Mouse (Mus musculus): Measurements from ENCODE around the gene Bcar3. TPM values are rescaled to one million over a fixed set of nuclear protein-coding genes. Genes with fewer than 3 reads are reported as not detected.

Gene Bcar3
- total RNA-seq, 1 experiment from 2014 or later: 64.5 TPM

DNA sequence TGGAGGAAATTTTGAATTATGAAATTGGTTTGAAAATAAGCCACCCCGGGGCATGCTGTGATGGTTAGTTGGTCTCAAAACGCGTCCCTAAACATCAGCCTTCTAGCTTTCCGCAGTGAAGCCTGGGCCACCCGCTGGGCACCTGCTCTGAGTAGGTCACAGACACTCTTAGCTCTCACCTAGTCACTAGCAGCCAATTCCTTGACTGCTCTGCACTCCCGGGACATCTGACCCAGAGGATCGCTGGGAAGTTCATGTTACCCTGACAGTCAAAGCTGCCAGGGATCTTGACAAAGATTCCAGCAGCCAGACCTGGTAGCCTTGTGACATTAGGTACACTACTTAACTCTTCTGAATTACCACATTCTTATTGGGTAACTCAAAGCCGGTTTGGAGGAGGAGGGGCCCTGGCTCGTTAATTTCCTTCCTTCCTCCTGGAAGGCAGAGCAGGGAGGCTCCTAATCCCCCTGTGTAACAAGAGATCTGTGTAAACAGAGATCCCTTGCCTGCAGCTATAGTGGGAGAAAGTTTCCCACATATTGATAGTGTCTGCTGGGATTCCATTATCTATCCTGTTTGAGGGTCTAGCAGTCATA, 139.0 kb downstream of the Bcar3 start:
- no peak for ATAC-seq (ENCODE audit: extremely low read depth, insufficient number of reproducible peaks, low FRiP score, poor library complexity, severe bottlenecking)

DNA sequence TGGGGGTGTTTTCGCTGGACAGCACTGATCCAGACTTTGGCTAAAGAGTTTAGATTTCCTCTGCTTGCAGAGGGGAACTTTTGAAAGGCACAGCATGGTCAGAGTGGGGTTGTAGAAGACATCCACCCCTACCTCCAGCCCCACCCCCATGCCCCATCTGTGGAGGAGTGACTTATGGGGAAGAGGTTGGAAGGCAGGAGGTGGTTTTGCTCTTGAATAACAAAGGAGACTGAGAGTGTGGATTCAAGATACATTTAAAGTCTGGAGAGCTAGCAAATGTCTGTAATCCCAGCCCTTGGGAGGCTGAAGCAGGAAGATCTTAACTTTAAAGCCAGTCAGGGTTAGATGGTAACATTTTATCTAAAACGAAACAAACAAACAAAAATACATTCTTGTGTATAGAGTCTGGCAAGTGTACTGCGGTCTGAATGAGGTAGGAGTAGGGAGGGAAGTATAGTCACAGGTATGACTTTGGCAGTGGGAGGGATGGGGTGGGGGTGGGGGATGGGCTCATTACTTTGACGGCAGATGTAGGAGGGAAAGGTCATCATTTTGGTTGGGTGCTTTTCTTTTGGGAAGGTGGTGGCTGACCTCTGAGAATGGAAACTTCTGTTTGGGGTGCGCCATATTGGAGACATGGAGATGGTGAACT, 140.2 kb downstream of the Bcar3 start:
- ATAC-seq (ENCODE audit: extremely low read depth, insufficient number of reproducible peaks, low FRiP score, poor library complexity, severe bottlenecking): no peak

DNA sequence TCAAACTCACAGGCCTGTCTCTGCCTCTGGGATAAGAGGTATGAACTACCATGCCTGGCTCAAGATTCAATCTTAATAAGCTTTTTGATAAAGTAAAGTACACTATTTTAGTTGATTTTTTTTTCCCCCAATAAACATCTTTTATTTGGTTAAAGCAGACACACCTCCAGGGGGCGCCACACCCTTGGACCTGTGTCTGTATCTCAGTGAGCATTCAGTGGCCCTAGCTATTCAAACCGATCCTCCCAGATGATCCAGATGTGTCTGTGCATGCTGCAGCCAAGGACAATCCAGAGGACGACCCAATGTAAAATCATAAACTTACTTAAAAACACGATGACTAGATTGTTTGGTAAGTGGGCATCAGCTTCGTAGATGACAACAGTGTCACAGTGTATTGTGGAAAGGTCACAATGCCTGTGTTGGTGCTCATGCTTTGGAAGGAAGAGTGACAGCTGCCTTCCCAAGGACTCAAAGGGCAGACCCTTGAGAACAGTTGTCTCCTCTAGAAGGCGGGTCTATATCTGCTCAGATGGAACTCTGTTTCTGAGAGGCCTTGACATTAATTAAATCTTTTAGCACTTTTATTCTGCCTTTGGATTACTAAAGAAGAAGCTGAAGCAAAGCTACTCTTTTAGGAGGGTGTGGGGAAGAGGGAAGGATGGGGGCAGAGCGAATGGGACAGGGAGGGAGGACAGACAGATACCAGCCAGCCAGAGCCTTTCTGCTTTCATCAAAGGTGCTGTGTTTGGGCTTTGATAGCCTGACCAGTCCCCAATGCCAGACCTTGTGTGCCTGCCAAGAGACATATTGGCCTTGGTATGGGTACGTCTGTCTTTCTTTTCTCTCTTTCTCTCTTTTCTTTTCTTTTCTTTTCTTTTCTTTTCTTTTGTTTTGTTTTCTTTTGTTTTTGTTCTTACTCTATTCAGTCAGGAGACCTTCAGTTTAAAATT, 141.3 kb downstream of the Bcar3 start:
- no peak for ATAC-seq (ENCODE audit: extremely low read depth, insufficient number of reproducible peaks, low FRiP score, poor library complexity, severe bottlenecking)

DNA sequence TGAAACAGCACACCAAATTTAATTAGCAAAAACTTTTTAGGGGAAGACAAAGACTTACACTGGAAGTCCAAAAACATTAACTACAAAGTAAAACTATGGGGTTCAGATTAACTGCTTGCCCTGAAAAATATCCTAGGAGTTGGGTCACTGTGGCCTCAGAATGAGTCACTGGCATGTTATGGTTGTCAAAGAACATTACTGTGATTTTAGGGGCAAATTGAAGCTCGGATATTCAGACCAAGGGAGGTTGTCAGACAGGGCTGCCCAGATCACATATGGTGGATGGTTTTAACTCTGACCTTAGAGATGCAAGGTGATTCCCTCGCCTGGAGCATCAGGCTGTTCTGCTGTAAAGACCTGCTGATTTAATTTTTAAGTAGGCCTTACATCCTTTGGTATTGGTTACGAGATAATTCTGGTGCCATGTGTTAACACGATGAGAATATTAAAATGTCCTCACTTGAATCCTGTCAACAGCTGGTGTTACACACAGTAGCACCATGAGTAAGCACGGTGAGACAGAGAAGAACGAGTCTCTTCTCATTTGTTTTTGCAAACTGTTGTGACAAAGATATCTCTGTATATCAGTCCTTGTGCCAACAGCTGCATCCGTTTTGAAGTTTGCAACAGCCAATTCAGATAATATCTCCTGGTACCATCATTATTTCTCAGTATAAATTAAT, 144.3 kb downstream of the Bcar3 start:
- no peak for ATAC-seq (ENCODE audit: extremely low read depth, insufficient number of reproducible peaks, low FRiP score, poor library complexity, severe bottlenecking)

DNA sequence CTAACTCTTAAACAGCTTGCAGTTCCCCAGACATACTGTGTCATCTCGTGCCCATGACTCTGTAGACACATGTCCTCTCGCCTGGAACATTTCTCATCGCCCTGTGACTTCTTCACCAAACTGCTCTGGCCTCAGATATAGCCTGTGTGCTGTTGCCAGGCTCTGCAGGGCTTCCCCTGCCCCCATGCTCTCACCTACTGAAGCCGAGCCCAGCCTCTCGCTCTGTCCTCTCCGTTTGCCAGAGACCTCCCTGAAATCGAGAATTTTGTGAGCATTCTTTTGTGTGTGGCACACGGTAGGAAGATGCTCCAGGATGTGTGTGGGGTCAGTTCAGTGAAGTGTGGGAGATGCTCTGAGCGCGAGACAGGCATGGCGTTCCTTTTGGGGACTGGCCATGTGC, 151.8 kb downstream of the Bcar3 start:
- no peak for ATAC-seq (ENCODE audit: extremely low read depth, insufficient number of reproducible peaks, low FRiP score, poor library complexity, severe bottlenecking)

DNA sequence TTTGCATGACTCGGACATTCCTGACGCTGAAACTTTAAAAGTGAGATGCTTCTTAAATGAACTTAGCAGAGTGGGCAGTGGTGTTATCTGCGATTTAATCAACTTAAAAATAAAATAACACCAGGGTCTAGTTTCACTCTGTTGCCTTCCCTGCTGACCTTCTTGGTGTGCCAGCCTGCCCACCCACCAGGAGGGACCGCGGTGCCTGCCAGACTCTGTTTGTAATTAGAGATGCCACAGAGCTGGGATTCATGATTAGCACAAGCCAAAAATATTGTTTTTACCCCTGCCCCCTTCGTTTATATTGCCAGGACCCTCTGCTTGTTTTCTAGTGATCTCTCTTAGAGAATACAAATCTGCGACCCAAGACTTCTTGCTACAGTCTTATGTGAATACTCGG, 152.7 kb downstream of the Bcar3 start:
- ATAC-seq (ENCODE audit: extremely low read depth, insufficient number of reproducible peaks, low FRiP score, poor library complexity, severe bottlenecking): no peak

DNA sequence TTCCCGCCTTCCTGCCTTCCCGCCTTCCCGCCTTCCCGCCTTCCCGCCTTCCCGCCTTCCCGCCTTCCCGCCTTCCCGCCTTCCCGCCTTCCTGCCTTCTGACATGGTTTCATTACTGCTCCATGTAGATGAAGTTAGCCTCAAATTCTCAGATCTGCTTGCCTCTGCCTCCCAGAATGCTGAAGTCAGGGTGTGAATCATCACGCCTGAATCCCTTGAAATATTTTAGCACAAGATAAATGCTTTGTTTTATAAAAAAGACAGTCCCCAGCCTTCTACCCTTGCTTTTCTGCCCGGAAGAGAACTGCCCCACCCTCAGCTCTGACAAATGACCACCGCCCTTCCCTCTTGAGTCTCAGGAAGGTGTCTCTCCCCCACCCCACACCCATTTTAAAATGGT, 154.3 kb downstream of the Bcar3 start:
- no peak for ATAC-seq (ENCODE audit: extremely low read depth, insufficient number of reproducible peaks, low FRiP score, poor library complexity, severe bottlenecking)

DNA sequence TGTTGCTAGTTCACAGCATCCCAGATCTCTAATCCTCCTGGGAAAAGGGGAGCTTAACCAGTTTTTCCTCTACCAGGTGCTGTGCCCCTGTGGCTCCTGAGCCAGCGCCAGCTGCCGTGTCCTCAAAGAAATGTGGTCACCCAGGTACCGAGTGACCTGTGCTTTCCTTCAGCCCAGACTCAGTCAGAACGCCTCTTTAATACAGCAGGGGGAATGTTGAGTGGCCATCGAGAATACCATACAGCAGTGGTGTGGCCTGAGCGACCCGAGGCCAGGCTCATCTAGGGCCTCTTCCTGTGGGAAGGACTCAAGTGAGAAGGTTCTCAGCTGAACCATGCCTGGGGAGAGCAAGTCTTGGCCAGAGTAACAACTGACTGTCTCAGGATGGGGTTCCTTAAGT, 156.1 kb downstream of the Bcar3 start:
- no peak for ATAC-seq (ENCODE audit: extremely low read depth, insufficient number of reproducible peaks, low FRiP score, poor library complexity, severe bottlenecking)

DNA sequence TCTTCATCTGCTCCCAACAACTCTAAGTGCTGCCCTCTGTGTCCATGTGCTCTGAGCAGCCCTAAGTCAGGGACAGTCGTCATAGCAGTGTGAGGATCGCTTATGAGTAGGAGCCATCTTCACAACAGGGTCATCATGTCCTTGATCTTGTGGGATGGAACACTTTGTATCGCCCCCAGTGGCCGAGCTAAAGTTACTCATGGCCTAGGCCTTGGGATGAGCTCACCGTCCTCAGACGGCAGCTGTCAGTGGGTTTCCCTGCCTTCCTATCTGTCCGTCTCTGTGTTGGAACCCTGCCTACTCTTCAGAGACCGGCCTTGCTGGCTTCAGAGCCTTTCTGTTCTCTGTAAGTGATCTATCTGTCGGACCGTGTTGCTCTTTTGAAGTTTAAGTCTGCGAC, 159.9 kb downstream of the Bcar3 start:
- no peak for ATAC-seq (ENCODE audit: extremely low read depth, insufficient number of reproducible peaks, low FRiP score, poor library complexity, severe bottlenecking)

DNA sequence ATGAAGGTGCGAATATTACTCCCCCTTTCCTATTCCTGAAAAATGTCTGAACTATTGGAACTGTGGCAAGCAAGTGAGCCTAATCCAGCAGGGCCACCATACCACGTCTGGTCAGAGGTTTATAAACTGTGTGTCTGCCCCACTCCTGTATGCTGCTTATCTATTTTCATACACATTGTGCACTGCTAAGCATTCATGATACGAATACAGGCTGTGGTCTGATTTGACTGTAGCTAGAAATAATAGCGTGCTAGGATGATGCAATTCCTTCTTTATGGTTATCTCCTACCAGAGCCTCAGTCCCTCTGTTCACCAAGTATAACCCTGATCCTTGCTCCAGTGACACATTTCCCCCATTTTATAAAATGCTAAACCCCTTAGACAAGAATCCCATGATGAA, 162.2 kb downstream of the Bcar3 start:
- no peak for ATAC-seq (ENCODE audit: extremely low read depth, insufficient number of reproducible peaks, low FRiP score, poor library complexity, severe bottlenecking)

DNA sequence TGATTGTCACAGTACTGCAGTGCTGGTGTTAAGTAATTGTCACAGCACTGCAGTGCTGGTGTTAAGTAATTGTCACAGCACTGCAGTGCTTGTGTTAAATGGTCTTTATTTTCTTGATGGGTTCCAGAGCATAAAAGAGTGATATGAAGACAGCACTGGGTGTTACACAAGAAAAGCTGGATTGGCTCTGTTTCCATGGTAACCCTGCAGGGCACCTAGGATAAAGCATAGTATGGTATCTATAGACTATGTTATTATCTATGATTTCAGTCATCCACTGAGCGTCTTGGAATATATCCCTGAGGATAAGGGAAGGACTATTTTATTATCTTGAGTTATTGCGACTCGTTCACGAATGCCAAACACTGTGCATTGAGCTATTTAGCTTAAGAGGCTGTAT, 162.9 kb downstream of the Bcar3 start:
- ATAC-seq (ENCODE audit: extremely low read depth, insufficient number of reproducible peaks, low FRiP score, poor library complexity, severe bottlenecking): no peak

DNA sequence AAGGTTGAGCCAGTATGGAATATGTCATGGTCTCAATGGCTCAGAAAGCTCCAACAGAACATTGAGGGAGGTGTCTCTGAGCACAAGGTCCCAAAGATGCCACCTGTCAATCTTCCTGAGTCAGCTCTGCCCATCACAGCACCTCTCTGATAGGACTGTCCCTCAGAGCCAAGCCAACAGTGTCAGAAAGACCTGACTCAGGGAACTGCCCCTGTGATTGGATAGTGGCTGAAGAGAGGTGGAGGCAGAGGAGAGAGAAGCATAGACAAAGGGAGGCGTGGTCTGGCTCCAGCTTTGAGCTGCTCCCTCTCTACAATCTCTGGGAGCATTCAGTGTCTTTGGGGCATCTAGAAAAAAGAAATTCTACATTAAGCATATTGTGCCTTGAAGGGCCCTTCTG, 163.8 kb downstream of the Bcar3 start:
- no peak for ATAC-seq (ENCODE audit: extremely low read depth, insufficient number of reproducible peaks, low FRiP score, poor library complexity, severe bottlenecking)

DNA sequence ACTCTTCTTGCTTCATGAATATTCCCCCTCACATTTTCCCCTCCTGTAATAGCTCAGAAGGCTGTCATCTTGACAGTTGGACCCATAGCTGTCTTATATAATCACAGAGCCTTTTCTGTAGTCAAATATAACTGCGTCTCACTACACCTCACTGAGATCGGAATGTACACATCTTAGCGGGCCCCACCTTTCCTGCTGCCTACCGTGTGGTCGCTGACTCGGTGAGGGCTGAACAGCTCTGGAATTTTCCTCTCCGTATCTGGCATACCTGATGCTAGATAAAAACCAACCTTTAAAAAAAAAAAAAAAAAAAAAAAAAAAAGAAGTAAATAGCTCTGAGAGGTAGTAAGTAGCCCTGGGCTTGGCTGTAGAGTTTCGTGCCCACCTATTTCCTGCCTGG, 164.8 kb downstream of the Bcar3 start:
- ATAC-seq (ENCODE audit: extremely low read depth, insufficient number of reproducible peaks, low FRiP score, poor library complexity, severe bottlenecking): no peak

DNA sequence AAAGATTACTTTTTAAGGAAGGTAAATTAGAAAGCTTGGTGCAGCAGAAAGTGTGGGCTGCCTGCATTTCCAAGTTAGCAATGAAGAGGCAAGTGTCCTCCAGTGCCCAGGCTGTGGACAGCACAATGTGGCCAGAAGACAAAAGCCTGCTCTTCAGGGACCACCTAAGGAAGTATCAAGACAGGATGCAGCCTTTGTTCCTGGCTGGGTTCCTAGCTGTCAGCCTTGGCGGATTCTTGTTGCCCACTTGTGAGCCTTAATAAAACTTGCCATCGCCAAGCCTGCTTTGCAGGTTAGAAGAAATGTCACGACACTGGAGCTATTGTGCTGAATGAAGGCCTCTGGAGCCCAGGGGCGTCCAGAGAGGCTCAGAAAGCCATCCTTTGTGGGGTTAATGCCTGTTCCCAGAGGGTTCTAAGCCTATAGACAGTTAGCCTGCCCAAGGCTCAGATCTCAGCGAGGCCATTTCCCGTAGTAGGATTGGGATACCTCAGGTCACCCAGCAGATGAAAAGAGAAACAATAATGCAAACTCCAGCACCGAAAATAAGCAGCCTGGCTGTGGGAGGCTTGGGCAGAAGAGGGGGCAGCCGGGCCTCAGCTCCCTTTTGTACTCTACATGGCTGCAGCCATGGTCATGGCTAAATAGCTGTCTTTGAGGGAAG, 167.0 kb downstream of the Bcar3 start:
- no peak for ATAC-seq (ENCODE audit: extremely low read depth, insufficient number of reproducible peaks, low FRiP score, poor library complexity, severe bottlenecking)

DNA sequence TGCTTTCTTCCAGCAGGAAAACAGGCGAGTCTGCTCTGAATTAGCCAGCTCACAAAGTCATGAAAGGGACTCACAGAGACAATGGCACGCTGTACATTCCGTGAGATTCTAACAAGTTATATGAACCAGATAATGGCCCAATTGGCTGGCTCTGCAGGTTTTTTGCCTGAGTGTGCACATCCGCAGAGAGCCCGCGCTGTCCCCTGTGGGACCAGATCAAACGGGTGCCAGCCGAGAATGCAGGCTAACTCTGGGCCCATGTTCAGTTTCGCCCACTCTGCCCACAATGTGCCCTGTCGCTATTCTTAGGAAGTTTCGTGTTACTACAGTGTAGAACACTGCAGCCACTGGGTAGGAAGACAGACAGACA, 167.6 kb downstream of the Bcar3 start:
- 0 out of 2 replicates have a peak, but pooled peaks have one; percentile 16 for ATAC-seq (ENCODE audit: extremely low read depth, insufficient number of reproducible peaks, low FRiP score, poor library complexity, severe bottlenecking)

DNA sequence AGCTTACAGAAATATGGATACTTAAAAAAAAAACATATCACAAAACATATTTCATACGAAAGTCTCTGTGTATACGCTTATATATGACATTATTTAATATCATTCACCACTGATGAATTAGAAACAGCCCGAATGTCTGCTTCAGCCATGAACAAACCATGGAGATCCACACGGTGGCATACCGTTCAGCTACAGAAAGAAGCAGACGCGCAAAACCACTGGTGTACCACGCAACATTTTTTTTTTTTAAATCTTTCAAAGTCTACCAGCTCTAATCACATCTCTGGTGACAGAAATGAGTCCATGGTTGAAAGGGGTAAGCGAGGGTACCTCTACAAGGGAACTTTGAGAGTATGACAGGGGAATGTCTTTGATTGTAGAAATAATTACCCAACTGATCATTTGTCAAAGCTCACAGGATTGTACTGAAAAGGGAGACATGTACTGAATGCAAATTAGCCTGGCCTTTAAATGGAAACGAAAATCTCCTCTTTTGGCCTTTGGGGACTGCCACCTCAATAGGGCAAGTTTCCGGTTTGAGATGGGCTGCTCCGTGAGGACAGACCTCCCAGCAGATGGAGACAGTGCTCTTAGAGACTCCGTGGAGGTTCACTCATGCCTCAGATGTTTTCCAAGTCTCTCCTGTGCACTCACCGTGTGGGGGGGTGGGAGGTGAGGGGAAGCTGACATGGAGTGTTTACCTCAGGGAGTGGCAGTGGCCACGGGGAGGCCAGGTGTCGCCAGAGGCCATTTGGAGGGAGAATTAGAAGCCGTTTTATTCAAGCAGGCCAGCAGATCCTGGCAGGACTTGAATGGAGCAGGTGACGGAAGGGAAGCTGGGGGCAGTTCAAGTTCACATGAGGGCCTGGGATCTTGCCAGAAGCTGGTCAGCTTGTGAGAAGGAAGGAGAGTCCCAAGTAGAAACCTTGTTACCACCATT, 168.3 kb downstream of the Bcar3 start:
- ATAC-seq (ENCODE audit: extremely low read depth, insufficient number of reproducible peaks, low FRiP score, poor library complexity, severe bottlenecking): no peak

DNA sequence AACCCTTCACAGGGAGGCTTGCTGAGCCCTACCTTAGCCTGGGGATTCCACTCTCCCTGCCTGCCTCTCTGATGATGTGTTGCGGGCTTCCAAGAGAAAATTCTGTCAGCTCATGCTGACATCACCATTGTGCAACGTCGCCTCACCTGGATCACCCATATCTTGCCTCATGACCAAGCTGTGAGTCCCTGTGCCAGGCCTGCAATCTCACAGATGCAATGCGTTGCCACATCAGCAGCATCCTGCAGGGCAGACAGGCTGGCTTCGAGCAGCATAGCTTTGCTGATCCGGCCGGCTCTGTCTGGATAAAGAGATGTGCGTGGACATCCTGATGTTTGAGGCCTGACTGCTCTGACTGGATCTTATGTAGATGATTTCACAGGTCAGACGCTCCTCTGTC, 169.2 kb downstream of the Bcar3 start:
- ATAC-seq (ENCODE audit: extremely low read depth, insufficient number of reproducible peaks, low FRiP score, poor library complexity, severe bottlenecking): no peak

DNA sequence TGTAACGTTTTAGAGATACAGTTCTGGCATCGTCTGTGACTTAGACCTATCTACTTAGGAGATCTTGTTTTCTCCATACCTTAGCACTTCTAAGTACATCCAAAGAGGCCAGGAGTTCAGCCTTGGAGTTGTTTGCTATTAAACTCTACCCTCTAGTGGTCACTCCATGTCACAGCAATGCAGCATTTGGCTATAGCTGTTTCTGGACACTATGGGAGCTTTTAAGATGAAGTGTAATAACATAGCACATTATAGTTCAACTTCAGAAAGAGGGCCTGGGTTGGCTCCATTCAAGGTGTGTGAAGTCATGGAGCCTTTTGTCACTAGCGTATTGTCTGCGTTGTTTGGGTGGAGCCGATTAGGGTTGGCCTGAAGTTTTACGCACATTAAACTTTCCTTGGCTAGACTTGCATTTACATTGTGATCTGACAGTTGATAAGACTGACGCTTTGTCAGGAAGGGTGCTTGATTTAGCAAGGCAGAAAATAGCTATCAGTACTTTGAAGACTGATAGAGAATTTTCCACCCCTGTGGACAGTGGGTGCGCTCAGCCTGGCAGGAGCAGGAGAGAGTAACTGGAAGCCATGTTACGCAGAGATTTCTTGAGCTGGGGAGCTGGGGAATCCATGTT, 172.3 kb downstream of the Bcar3 start:
- peak; percentile 53; the same call in 1 of the 2 replicates for ATAC-seq (ENCODE audit: extremely low read depth, insufficient number of reproducible peaks, low FRiP score, poor library complexity, severe bottlenecking)
